Mouse (Mus musculus): ENCODE measurements at regions not wholly inside any gene's neighbourhood (a gene's known extent, or its start where the extent isn't known, plus 50 kb on each side); places are given as distances from the start of the nearest gene placed in this dataset.
A peak's percentile ranks its signal among the peaks of the same experiment; 100 is the strongest.

- no peaks in the 10 kb centered on the region for H3K9me3 ChIP-seq (replicated peaks)
- no peaks in the 10 kb centered on the region for H3K36me3 ChIP-seq (ENCODE audit: poor library complexity, severe bottlenecking)
- H3K4me1 ChIP-seq = no peaks in the 10 kb centered on the region
- no peaks in the 10 kb centered on the region for H3K27me3 ChIP-seq
- no peak for ATAC-seq
- WGBS = 61% methylated on average over 1 of the region's 1 CpGs
- H3K4me2 ChIP-seq = no peak overlapping the region
- H3K4me3 ChIP-seq = no peak overlapping the region
- no peak overlapping the region for H3K9ac ChIP-seq
- no peak overlapping the region for H3K27ac ChIP-seq
Measured at GRCm38 (mm10) chr1:57470356-57470755, 63.5 kb upstream of the Tyw5 start.

- Histone ChIP-seq H3K4me3 (no peak overlapping the region), H3K27ac (no peak overlapping the region), H3K27me3 (no peaks in the 10 kb centered on the region), H3K4me1 (no peaks in the 10 kb centered on the region), H3K9ac (no peak overlapping the region), H3K36me3 (ENCODE audit: poor library complexity, severe bottlenecking) (no peaks in the 10 kb centered on the region), H3K9me3 (replicated peaks) (no peaks in the 10 kb centered on the region), H3K4me2 (no peak overlapping the region)
- no peak for ATAC-seq
- 81% methylated on average over 1 of the region's 1 CpGs for WGBS
Measured at GRCm38 (mm10) chr1:57472235-57472634, 65.3 kb upstream of the Tyw5 start.

- Histone ChIP-seq H3K27ac (no peak overlapping the region), H3K4me1 (peaks cover 4% of the 10 kb centered on the region; the same call in 1 of the 2 replicates), H3K36me3 (ENCODE audit: poor library complexity, severe bottlenecking) (no peaks in the 10 kb centered on the region), H3K27me3 (no peaks in the 10 kb centered on the region), H3K4me2 (no peak overlapping the region), H3K4me3 (no peak overlapping the region), H3K9me3 (replicated peaks) (no peaks in the 10 kb centered on the region), H3K9ac (no peak overlapping the region)
- no peak for ATAC-seq
- 65% methylated on average over 1 of the region's 1 CpGs for WGBS
Measured at GRCm38 (mm10) chr1:57477725-57478124, 70.8 kb upstream of the Tyw5 start.

- 88% methylated on average over 2 of the region's 2 CpGs for WGBS
- H3K27ac ChIP-seq = no peak overlapping the region
- ATAC-seq = no peak
Measured at GRCm38 (mm10) chr1:57478151-57478550, 71.2 kb upstream of the Tyw5 start.

GRCm38 (mm10) chr1:57478800-57479199 is 71.9 kb upstream of the Tyw5 start:
- Histone ChIP-seq H3K4me2 (no peak overlapping the region), H3K27me3 (no peaks in the 10 kb centered on the region), H3K9ac (no peak overlapping the region), H3K4me1 (peaks cover 4% of the 10 kb centered on the region; the same call in 1 of the 2 replicates), H3K36me3 (ENCODE audit: poor library complexity, severe bottlenecking) (no peaks in the 10 kb centered on the region), H3K27ac (peak overlapping the region; percentile 53), H3K4me3 (no peak overlapping the region), H3K9me3 (replicated peaks) (no peaks in the 10 kb centered on the region)
- 89% methylated on average over 1 of the region's 1 CpGs for WGBS
- ATAC-seq = peak; percentile 62; the same call in 1 of the 2 replicates

More at GRCm38 (mm10) chr1:57478151-57478550, 71.2 kb upstream of the Tyw5 start:
- Histone ChIP-seq H3K36me3 (ENCODE audit: poor library complexity, severe bottlenecking) (no peaks in the 10 kb centered on the region), H3K27me3 (no peaks in the 10 kb centered on the region), H3K4me1 (peaks cover 4% of the 10 kb centered on the region; the same call in 1 of the 2 replicates), H3K9me3 (replicated peaks) (no peaks in the 10 kb centered on the region), H3K9ac (no peak overlapping the region), H3K4me3 (no peak overlapping the region), H3K4me2 (no peak overlapping the region)

- Histone ChIP-seq H3K4me2 (no peak overlapping the region), H3K4me1 (peaks cover 4% of the 10 kb centered on the region; the same call in 1 of the 2 replicates), H3K27ac (no peak overlapping the region), H3K36me3 (ENCODE audit: poor library complexity, severe bottlenecking) (no peaks in the 10 kb centered on the region), H3K9me3 (replicated peaks) (no peaks in the 10 kb centered on the region), H3K9ac (no peak overlapping the region), H3K27me3 (no peaks in the 10 kb centered on the region), H3K4me3 (no peak overlapping the region)
- ATAC-seq = peak; percentile 79
- whole genome bisulfite sequencing = 50% methylated on average over 4 of the region's 4 CpGs
Measured at GRCm38 (mm10) chr1:57479566-57479965, 72.7 kb upstream of the Tyw5 start.

- 71% methylated on average over 2 of the region's 2 CpGs for WGBS
- Histone ChIP-seq H3K27ac (no peak overlapping the region), H3K4me2 (no peak overlapping the region), H3K9me3 (replicated peaks) (no peaks in the 10 kb centered on the region), H3K9ac (no peak overlapping the region), H3K4me3 (no peak overlapping the region), H3K27me3 (no peaks in the 10 kb centered on the region), H3K36me3 (ENCODE audit: poor library complexity, severe bottlenecking) (no peaks in the 10 kb centered on the region), H3K4me1 (0 out of 2 replicates have a peak, but pooled peaks cover 7% of the 10 kb centered on the region)
- no peak for ATAC-seq
Measured at GRCm38 (mm10) chr1:57489176-57489575, 82.3 kb upstream of the Tyw5 start.

- ATAC-seq = no peak
- H3K9ac ChIP-seq = no peak overlapping the region
- no peaks in the 10 kb centered on the region for H3K36me3 ChIP-seq (ENCODE audit: poor library complexity, severe bottlenecking)
- H3K27ac ChIP-seq = no peak overlapping the region
- no peak overlapping the region for H3K4me3 ChIP-seq
- H3K27me3 ChIP-seq = no peaks in the 10 kb centered on the region
- 76% methylated on average over 6 of the region's 6 CpGs for WGBS
- no peaks in the 10 kb centered on the region for H3K9me3 ChIP-seq (replicated peaks)
- H3K4me1 ChIP-seq = 0 out of 2 replicates have a peak, but pooled peaks cover 7% of the 10 kb centered on the region
- no peak overlapping the region for H3K4me2 ChIP-seq
Measured at GRCm38 (mm10) chr1:57489588-57489987, 82.7 kb upstream of the Tyw5 start.

- H3K4me3 ChIP-seq = no peak overlapping the region
- H3K4me1 ChIP-seq = 0 out of 2 replicates have a peak, but pooled peaks cover 4% of the 10 kb centered on the region
- no peak overlapping the region for H3K4me2 ChIP-seq
- no peak overlapping the region for H3K27ac ChIP-seq
- H3K9me3 ChIP-seq (replicated peaks) = no peaks in the 10 kb centered on the region
- no peaks in the 10 kb centered on the region for H3K36me3 ChIP-seq (ENCODE audit: poor library complexity, severe bottlenecking)
- no peak for ATAC-seq
- no peaks in the 10 kb centered on the region for H3K27me3 ChIP-seq
- WGBS = 90% methylated on average over 4 of the region's 4 CpGs
- H3K9ac ChIP-seq = no peak overlapping the region
Measured at GRCm38 (mm10) chr1:57490021-57490420, 83.1 kb upstream of the Tyw5 start.

- 94% methylated on average over 2 of the region's 2 CpGs for WGBS
- ATAC-seq = no peak
- H3K36me3 ChIP-seq (ENCODE audit: poor library complexity, severe bottlenecking) = no peaks in the 10 kb centered on the region
- H3K27ac ChIP-seq = no peak overlapping the region
- no peaks in the 10 kb centered on the region for H3K27me3 ChIP-seq
- H3K4me3 ChIP-seq = no peak overlapping the region
- H3K9ac ChIP-seq = no peak overlapping the region
- no peaks in the 10 kb centered on the region for H3K9me3 ChIP-seq (replicated peaks)
- H3K4me2 ChIP-seq = no peak overlapping the region
- peaks cover 12% of the 10 kb centered on the region for H3K4me1 ChIP-seq
Measured at GRCm38 (mm10) chr1:57492696-57493095, 85.8 kb upstream of the Tyw5 start.

GRCm38 (mm10) chr1:57497489-57498037 is 90.7 kb upstream of the Tyw5 start:
- H3K27ac ChIP-seq = peak overlapping the region; percentile 22
- peak; percentile 97 for ATAC-seq
- no peak overlapping the region for H3K9ac ChIP-seq
- H3K9me3 ChIP-seq (replicated peaks) = no peaks in the 10 kb centered on the region
- 32% methylated on average over 8 of the region's 8 CpGs for WGBS
- H3K4me3 ChIP-seq = no peak overlapping the region
- no peaks in the 10 kb centered on the region for H3K36me3 ChIP-seq (ENCODE audit: poor library complexity, severe bottlenecking)
- H3K4me1 ChIP-seq = peaks cover 9% of the 10 kb centered on the region
- no peaks in the 10 kb centered on the region for H3K27me3 ChIP-seq
- H3K4me2 ChIP-seq = no peak overlapping the region

GRCm38 (mm10) chr1:57510359-57511120 is 103.6 kb upstream of the Tyw5 start:
- ATAC-seq = peak; percentile 88; the same call in 1 of the 2 replicates

More at GRCm38 (mm10) chr1:57510359-57511120, 103.6 kb upstream of the Tyw5 start:
- Histone ChIP-seq H3K9ac (no peak overlapping the region), H3K27me3 (no peaks in the 10 kb centered on the region), H3K4me3 (no peak overlapping the region), H3K9me3 (replicated peaks) (no peaks in the 10 kb centered on the region), H3K36me3 (ENCODE audit: poor library complexity, severe bottlenecking) (no peaks in the 10 kb centered on the region), H3K4me1 (no peaks in the 10 kb centered on the region), H3K4me2 (no peak overlapping the region), H3K27ac (no peak overlapping the region; the same call in 1 of the 2 replicates)
- WGBS = 79% methylated on average over 8 of the region's 9 CpGs
